Mouse (Mus musculus): Measurements from ENCODE around the gene Eif5a. TPM values are rescaled to one million over a fixed set of nuclear protein-coding genes. Genes with fewer than 3 reads are reported as not detected.

Eif5a gene
- polyA plus RNA-seq, 1 experiment: 326 TPM

GRCm38 (mm10) chr11:69880506-69880852 is 41.3 kb downstream of the Eif5a start:
- Histone ChIP-seq H3K27ac (ENCODE audit: insufficient read depth, low read depth, low read length) (peak overlapping the region; percentile 26), H3K4me3 (ENCODE audit: insufficient read depth, low read length) (peak overlapping the region; percentile 62), H3K4me1 (ENCODE audit: control insufficient read depth, insufficient read depth, low read length) (peaks cover 11% of the 10 kb centered on the region)
- no peak for TF ChIP-seq POLR2A (IDR thresholded peaks at IDR 0.05; ENCODE audit: borderline replicate concordance, low read depth, low read length)
- 0 out of 2 replicates have a peak, but pooled peaks have one; percentile 10 for TF ChIP-seq CTCF (IDR thresholded peaks at IDR 0.05; ENCODE audit: low read depth, low read length)

GRCm38 (mm10) chr11:69879711-69880110 is 42.0 kb downstream of the Eif5a start:
- Histone ChIP-seq H3K27ac (ENCODE audit: insufficient read depth, low read depth, low read length) (no peak overlapping the region), H3K4me1 (ENCODE audit: control insufficient read depth, insufficient read depth, low read length) (peaks cover 11% of the 10 kb centered on the region), H3K4me3 (ENCODE audit: insufficient read depth, low read length) (no peak overlapping the region)
- no peak for TF ChIP-seq CTCF (IDR thresholded peaks at IDR 0.05; ENCODE audit: low read depth, low read length)
- no peak for TF ChIP-seq POLR2A (IDR thresholded peaks at IDR 0.05; ENCODE audit: borderline replicate concordance, low read depth, low read length)

GRCm38 (mm10) chr11:69878952-69879351 is 42.8 kb downstream of the Eif5a start:
- Histone ChIP-seq H3K27ac (ENCODE audit: insufficient read depth, low read depth, low read length) (no peak overlapping the region), H3K4me3 (ENCODE audit: insufficient read depth, low read length) (no peak overlapping the region), H3K4me1 (ENCODE audit: control insufficient read depth, insufficient read depth, low read length) (peaks cover 8% of the 10 kb centered on the region)
- no peak for TF ChIP-seq POLR2A (IDR thresholded peaks at IDR 0.05; ENCODE audit: borderline replicate concordance, low read depth, low read length)
- no peak for TF ChIP-seq CTCF (IDR thresholded peaks at IDR 0.05; ENCODE audit: low read depth, low read length)

GRCm38 (mm10) chr11:69878399-69878798 is 43.4 kb downstream of the Eif5a start:
- H3K4me3 ChIP-seq (ENCODE audit: insufficient read depth, low read length): no peak overlapping the region
- no peak overlapping the region for H3K27ac ChIP-seq (ENCODE audit: insufficient read depth, low read depth, low read length)
- TF ChIP-seq CTCF (IDR thresholded peaks at IDR 0.05; ENCODE audit: low read depth, low read length): no peak
- H3K4me1 ChIP-seq (ENCODE audit: control insufficient read depth, insufficient read depth, low read length): peaks cover 8% of the 10 kb centered on the region

- TF ChIP-seq CTCF (IDR thresholded peaks at IDR 0.05; ENCODE audit: low read depth, low read length) (no peak), POLR2A (IDR thresholded peaks at IDR 0.05; ENCODE audit: borderline replicate concordance, low read depth, low read length) (no peak)
- H3K27ac ChIP-seq (ENCODE audit: insufficient read depth, low read depth, low read length): no peak within 1 kb of the TSS
- no peak within 1 kb of the TSS for H3K4me3 ChIP-seq (ENCODE audit: insufficient read depth, low read length)
- H3K4me1 ChIP-seq (ENCODE audit: control insufficient read depth, insufficient read depth, low read length): peaks cover 8% of the 10 kb centered on the region
Measured at GRCm38 (mm10) chr11:69877878-69878277, 43.9 kb downstream of the Eif5a start, which contains the start of gene Tmem95. Tmem95 (minus strand) TSS chr11:69878018.

- Histone ChIP-seq H3K27ac (ENCODE audit: insufficient read depth, low read depth, low read length) (no peak overlapping the region), H3K4me1 (ENCODE audit: control insufficient read depth, insufficient read depth, low read length) (peaks cover 8% of the 10 kb centered on the region), H3K4me3 (ENCODE audit: insufficient read depth, low read length) (no peak overlapping the region)
- TF ChIP-seq POLR2A (IDR thresholded peaks at IDR 0.05; ENCODE audit: borderline replicate concordance, low read depth, low read length): no peak
- peak; percentile 61 for TF ChIP-seq CTCF (IDR thresholded peaks at IDR 0.05; ENCODE audit: low read depth, low read length)
Measured at GRCm38 (mm10) chr11:69876867-69877266, 44.9 kb downstream of the Eif5a start.

- H3K4me1 ChIP-seq (ENCODE audit: control insufficient read depth, insufficient read depth, low read length): peaks cover 4% of the 10 kb centered on the region; the same call in 1 of the 2 replicates
- H3K27ac ChIP-seq (ENCODE audit: insufficient read depth, low read depth, low read length): no peak overlapping the region
- H3K4me3 ChIP-seq (ENCODE audit: insufficient read depth, low read length): no peak overlapping the region
- TF ChIP-seq POLR2A (IDR thresholded peaks at IDR 0.05; ENCODE audit: borderline replicate concordance, low read depth, low read length) (no peak), CTCF (IDR thresholded peaks at IDR 0.05; ENCODE audit: low read depth, low read length) (no peak)
Measured at GRCm38 (mm10) chr11:69876186-69876585, 45.6 kb downstream of the Eif5a start.

GRCm38 (mm10) chr11:69872451-69872850 is 49.3 kb downstream of the Eif5a start:
- H3K27ac ChIP-seq (ENCODE audit: insufficient read depth, low read depth, low read length): no peak overlapping the region
- no peaks in the 10 kb centered on the region for H3K4me1 ChIP-seq (ENCODE audit: control insufficient read depth, insufficient read depth, low read length)
- TF ChIP-seq CTCF (IDR thresholded peaks at IDR 0.05; ENCODE audit: low read depth, low read length): no peak
- no peak overlapping the region for H3K4me3 ChIP-seq (ENCODE audit: insufficient read depth, low read length)

- no peaks in the 10 kb centered on the region for H3K4me1 ChIP-seq (ENCODE audit: control insufficient read depth, insufficient read depth, low read length)
Measured at GRCm38 (mm10) chr11:69871822-69872221, 49.9 kb downstream of the Eif5a start.

GRCm38 (mm10) chr11:69870289-69871069 is 51.3 kb downstream of the Eif5a start:
- TF ChIP-seq POLR2A (IDR thresholded peaks at IDR 0.05; ENCODE audit: borderline replicate concordance, low read depth, low read length): no peak
- TF ChIP-seq CTCF (IDR thresholded peaks at IDR 0.05; ENCODE audit: low read depth, low read length): no peak
- Histone ChIP-seq H3K4me1 (ENCODE audit: control insufficient read depth, insufficient read depth, low read length) (no peaks in the 10 kb centered on the region), H3K4me3 (ENCODE audit: insufficient read depth, low read length) (no peak overlapping the region), H3K27ac (ENCODE audit: insufficient read depth, low read depth, low read length) (no peak overlapping the region)

More at GRCm38 (mm10) chr11:69871822-69872221, 49.9 kb downstream of the Eif5a start:
- TF ChIP-seq CTCF (IDR thresholded peaks at IDR 0.05; ENCODE audit: low read depth, low read length) (no peak), POLR2A (IDR thresholded peaks at IDR 0.05; ENCODE audit: borderline replicate concordance, low read depth, low read length) (no peak)
- H3K27ac ChIP-seq (ENCODE audit: insufficient read depth, low read depth, low read length): no peak overlapping the region
- no peak overlapping the region for H3K4me3 ChIP-seq (ENCODE audit: insufficient read depth, low read length)

Data from bone marrow macrophage, adult 2 months (primary cell).